Mouse (Mus musculus) bone marrow, adult 2 months (tissue): Measurements from ENCODE around the gene Inpp4a.

Experiments
- CTCF ChIP-seq: fragments of 200-500 bp; IDR thresholded peaks from 2 replicates; pipeline ENCODE4 v1.5.1; 2011; ENCODE audit warnings: low read length, control low read depth; ENCODE audit not compliant: control insufficient read depth, insufficient read depth
- POLR2A ChIP-seq: fragments of 200-500 bp; IDR thresholded peaks from 2 replicates; pipeline ENCODE4 v1.6.1; 2011; ENCODE audit warnings: low read depth, mild to moderate bottlenecking, control low read depth, low read length, borderline replicate concordance; ENCODE audit not compliant: control insufficient read depth

DNA sequence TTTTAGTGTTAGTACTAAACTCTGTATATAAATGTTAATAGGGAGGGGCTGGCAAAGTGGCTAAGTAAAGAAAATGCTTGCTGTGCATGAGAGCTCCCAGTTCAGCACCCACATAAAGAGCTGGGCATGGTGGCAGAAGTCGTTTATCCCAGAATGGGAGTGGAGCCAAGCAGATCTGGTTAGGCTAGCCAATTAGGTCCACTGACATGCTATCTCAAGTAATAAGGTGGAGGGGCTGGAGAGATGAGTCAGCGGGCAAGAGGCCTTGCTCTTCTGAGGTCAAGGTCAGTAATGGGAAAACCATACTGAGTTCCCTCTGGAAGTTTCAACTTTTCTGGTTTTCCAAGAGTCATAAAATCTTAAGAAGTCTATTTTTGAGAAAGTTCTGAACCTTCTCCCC lies 129.2 kb downstream of the Inpp4a start:
- TF ChIP-seq POLR2A, result no peak
- TF ChIP-seq CTCF, result no peak
